8 mouse cellular contexts compared by ENCODE assay signal in genomic region chr3:142294616-142295286, GRCm38 (mm10).
DNase-seq lines count a peak whose midpoint lies in the region; ATAC-seq lines count a peak whose summit lies in the region.

No protein-coding gene starts in this region.

- H3K4me1 ChIP-seq in forebrain, embryonic 15.5 days, result no peaks in the 10 kb centered on the region
- no peaks in the 10 kb centered on the region for H3K4me1 ChIP-seq in midbrain, embryonic 14.5 days (ENCODE audit: control insufficient read depth, insufficient read depth, low read length)

- no peaks in the 10 kb centered on the region for H3K9me3 ChIP-seq in forebrain, embryonic 15.5 days
- no peaks in the 10 kb centered on the region for H3K9me3 ChIP-seq in midbrain, embryonic 14.5 days (ENCODE audit: control insufficient read depth, low read length)

- WGBS in forebrain, embryonic 15.5 days, result 24% methylated on average over 7 of the region's 7 CpGs
- 22% methylated on average over 7 of the region's 7 CpGs for WGBS in midbrain, embryonic 14.5 days

- H3K4me2 ChIP-seq in forebrain, embryonic 15.5 days (replicated peaks), result no peak overlapping the region
- no peak overlapping the region for H3K4me2 ChIP-seq in midbrain, embryonic 14.5 days (ENCODE audit: low read length)

- H3K27ac ChIP-seq in forebrain, embryonic 15.5 days (replicated peaks), result no peak overlapping the region
- no peak overlapping the region for H3K27ac ChIP-seq in midbrain, embryonic 14.5 days (replicated peaks; ENCODE audit: low read depth, low read length)

- no peaks in the 10 kb centered on the region for H3K36me3 ChIP-seq in forebrain, embryonic 15.5 days
- H3K36me3 ChIP-seq in midbrain, embryonic 14.5 days (ENCODE audit: control insufficient read depth, insufficient read depth, low read length), result no peaks in the 10 kb centered on the region

- H3K4me3 ChIP-seq in forebrain, embryonic 15.5 days, result no peak overlapping the region
- H3K4me3 ChIP-seq in midbrain, embryonic 14.5 days (replicated peaks; ENCODE audit: low read depth, low read length), result no peak overlapping the region

- H3K27me3 ChIP-seq in forebrain, embryonic 15.5 days, result no peaks in the 10 kb centered on the region
- H3K27me3 ChIP-seq in midbrain, embryonic 14.5 days (ENCODE audit: control insufficient read depth, insufficient read depth, low read length), result no peaks in the 10 kb centered on the region

- DNase-seq in cerebellum, adult 9-10 months, result peak; percentile 22
- DNase-seq in cerebellum, adult 8-10 months, result no peak
- peak; percentile 32 to 39 for DNase-seq in right cerebral cortex, postnatal 10 days (ENCODE audit: low spot score in 2 of 2)
- DNase-seq in right cerebral cortex, postnatal 4 days, result no peak
- peak; percentile 69 for DNase-seq in kidney, postnatal 14 days
- DNase-seq in midbrain, embryonic 14.5 days, result peak; percentile 89

- no peak overlapping the region for H3K9ac ChIP-seq in forebrain, embryonic 15.5 days (replicated peaks)
- H3K9ac ChIP-seq in midbrain, embryonic 14.5 days (replicated peaks; ENCODE audit: low read length), result no peak overlapping the region

- ATAC-seq in forebrain, embryonic 15.5 days (replicated peaks), result peak; percentile 89
- ATAC-seq in midbrain, embryonic 14.5 days (ENCODE audit: low FRiP score, low TSS enrichment), result peak; percentile 80
- no peak for ATAC-seq in erythroid progenitor cell, adult 5-6 weeks (replicated peaks; ENCODE audit: low FRiP score, poor library complexity, severe bottlenecking)

Comparison
In these comparisons a context has a peak if more than half of its experiments do, and no peak if none do; other contexts are left out.
1. DNase-seq: peak in cerebellum, adult 9-10 months (single experiment), right cerebral cortex, postnatal 10 days (2 of 2), kidney, postnatal 14 days (single experiment) and midbrain, embryonic 14.5 days (single experiment); none in cerebellum, adult 8-10 months (single experiment) and right cerebral cortex, postnatal 4 days (single experiment).